Mouse (Mus musculus): Measurements from ENCODE around the gene Bckdha. TPM values are rescaled to one million over a fixed set of nuclear protein-coding genes. Genes with fewer than 3 reads are reported as not detected.

The Bckdha gene
- total and polyA plus RNA-seq, 3 experiments = 27.0 to 33.1 TPM; not detected in 1

GRCm38 (mm10) chr7:25620751-25621150 is 38.0 kb downstream of the Bckdha start:
- H3K79me2 ChIP-seq (ENCODE audit: control insufficient read depth, insufficient read depth, low read length, poor library complexity) = no peaks in the 10 kb centered on the region; the same call in 1 of the 2 replicates
- no peaks in the 10 kb centered on the region for H3K9me3 ChIP-seq (replicated peaks; ENCODE audit: insufficient read depth, low read length)
- peaks cover 0 to 4% of the 10 kb centered on the region in 2 experiments; a peak in 2 of 4 replicates for H3K36me3 ChIP-seq (ENCODE audit: control insufficient read depth in 1 of 2, insufficient read depth in 2 of 2, low read length in 2 of 2)
- H3K4me1 ChIP-seq (ENCODE audit: control insufficient read depth in 1 of 2, insufficient read depth in 2 of 2, low read length in 2 of 2) = peaks cover 2 to 17% of the 10 kb centered on the region in 2 experiments; a peak in 3 of 4 replicates
- no peak overlapping the region for H3K27ac ChIP-seq (ENCODE audit: control insufficient read depth, low read depth, low read length)
- no peak overlapping the region for H3K9ac ChIP-seq (ENCODE audit: control insufficient read depth, low read depth, low read length, poor library complexity, severe bottlenecking)
- TF ChIP-seq ZC3H11A (IDR thresholded peaks at IDR 0.05; ENCODE audit: low read depth, low read length) (no peak), MXI1 (IDR thresholded peaks at IDR 0.05; ENCODE audit: low read depth, low read length) (no peak), CHD1 (IDR thresholded peaks at IDR 0.05; ENCODE audit: low read depth, low read length) (no peak), POLR2AphosphoS2 (IDR thresholded peaks at IDR 0.05; ENCODE audit: low read length) (no peak), POLR2AphosphoS5 (IDR thresholded peaks at IDR 0.05; ENCODE audit: borderline replicate concordance, low read depth, low read length) (no peak), POLR2A (IDR thresholded peaks at IDR 0.05; ENCODE audit: control insufficient read depth in 1 of 2, insufficient read depth in 1 of 2, low read depth in 1 of 2, low read length in 2 of 2, poor library complexity in 1 of 2) (no peak), GABPA (IDR thresholded peaks at IDR 0.05; ENCODE audit: low read depth, low read length) (no peak)
- no peak for DNase-seq (ENCODE audit: low read depth, low spot score)
- no peak overlapping the region for H3K4me3 ChIP-seq (ENCODE audit: control insufficient read depth in 1 of 2, insufficient read depth in 1 of 2, low read depth in 2 of 2, low read length in 2 of 2)
- no peaks in the 10 kb centered on the region for H3K27me3 ChIP-seq (ENCODE audit: control insufficient read depth in 1 of 2, insufficient read depth in 2 of 2, low read length in 2 of 2)

DNA sequence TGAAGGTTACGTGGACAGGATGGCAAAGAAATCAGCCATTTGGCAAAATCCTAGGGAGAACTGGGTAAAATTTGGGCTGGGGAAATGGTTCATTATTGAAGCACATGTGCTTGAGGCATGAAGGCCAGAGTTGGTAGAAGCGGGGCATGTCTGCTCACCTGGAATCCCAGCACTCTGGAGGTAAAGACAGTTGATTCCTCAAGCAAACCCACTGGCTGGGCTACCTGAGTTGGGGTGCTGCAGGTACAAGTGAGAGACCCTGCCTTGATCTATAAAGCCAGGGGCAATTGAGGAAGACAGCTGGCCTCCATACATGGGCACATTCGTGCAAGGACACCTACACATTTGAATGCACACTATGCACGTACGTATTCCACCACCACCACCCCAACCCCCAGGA is 38.7 kb downstream of the Bckdha start:
- H3K4me3 ChIP-seq (ENCODE audit: control insufficient read depth in 1 of 2, insufficient read depth in 1 of 2, low read depth in 2 of 2, low read length in 2 of 2) = no peak overlapping the region
- H3K4me1 ChIP-seq (ENCODE audit: control insufficient read depth in 1 of 2, insufficient read depth in 2 of 2, low read length in 2 of 2) = peaks cover 2 to 20% of the 10 kb centered on the region in 2 experiments; a peak in 3 of 4 replicates
- no peak overlapping the region for H3K27ac ChIP-seq (ENCODE audit: control insufficient read depth, low read depth, low read length)
- DNase-seq (ENCODE audit: low read depth, low spot score) = no peak
- TF ChIP-seq SMC3 (IDR thresholded peaks at IDR 0.05; ENCODE audit: low read depth, low read length) (no peak), MYC (IDR thresholded peaks at IDR 0.05; ENCODE audit: low read depth, low read length) (no peak), ZNF384 (IDR thresholded peaks at IDR 0.05; ENCODE audit: low read depth, low read length) (no peak), USF2 (IDR thresholded peaks at IDR 0.05; ENCODE audit: borderline replicate concordance in 1 of 2, insufficient read depth in 1 of 2, low read depth in 1 of 2, low read length in 2 of 2) (no peak)
- no peak overlapping the region; the same call in 1 of the 2 replicates for H3K9ac ChIP-seq (ENCODE audit: control insufficient read depth, low read depth, low read length, poor library complexity, severe bottlenecking)
- no peaks in the 10 kb centered on the region; the same call in 1 of the 2 replicates for H3K79me2 ChIP-seq (ENCODE audit: control insufficient read depth, insufficient read depth, low read length, poor library complexity)
- no peaks in the 10 kb centered on the region for H3K27me3 ChIP-seq (ENCODE audit: control insufficient read depth in 1 of 2, insufficient read depth in 2 of 2, low read length in 2 of 2)
- no peaks in the 10 kb centered on the region for H3K9me3 ChIP-seq (replicated peaks; ENCODE audit: insufficient read depth, low read length)
- peaks cover 0 to 4% of the 10 kb centered on the region in 2 experiments; a peak in 2 of 4 replicates for H3K36me3 ChIP-seq (ENCODE audit: control insufficient read depth in 1 of 2, insufficient read depth in 2 of 2, low read length in 2 of 2)

GRCm38 (mm10) chr7:25619722-25619991 is 39.1 kb downstream of the Bckdha start:
- Histone ChIP-seq H3K4me1 (ENCODE audit: control insufficient read depth in 1 of 2, insufficient read depth in 2 of 2, low read length in 2 of 2) (peaks cover 2 to 20% of the 10 kb centered on the region in 2 experiments; a peak in 3 of 4 replicates), H3K27ac (ENCODE audit: control insufficient read depth, low read depth, low read length) (peak overlapping the region; percentile 35), H3K9ac (ENCODE audit: control insufficient read depth, low read depth, low read length, poor library complexity, severe bottlenecking) (peak overlapping the region; percentile 77), H3K27me3 (ENCODE audit: control insufficient read depth in 1 of 2, insufficient read depth in 2 of 2, low read length in 2 of 2) (no peaks in the 10 kb centered on the region), H3K79me2 (ENCODE audit: control insufficient read depth, insufficient read depth, low read length, poor library complexity) (no peaks in the 10 kb centered on the region; the same call in 1 of the 2 replicates), H3K9me3 (replicated peaks; ENCODE audit: insufficient read depth, low read length) (no peaks in the 10 kb centered on the region), H3K36me3 (ENCODE audit: control insufficient read depth in 1 of 2, insufficient read depth in 2 of 2, low read length in 2 of 2) (peaks cover 0 to 4% of the 10 kb centered on the region in 2 experiments; a peak in 2 of 4 replicates), H3K4me3 (ENCODE audit: control insufficient read depth in 1 of 2, insufficient read depth in 1 of 2, low read depth in 2 of 2, low read length in 2 of 2) (peak overlapping the region; percentile 84 to 96)
- no peak for DNase-seq (ENCODE audit: low read depth, low spot score)
- TF ChIP-seq USF2 (IDR thresholded peaks at IDR 0.05; ENCODE audit: borderline replicate concordance in 1 of 2, insufficient read depth in 1 of 2, low read depth in 1 of 2, low read length in 2 of 2) (no peak), RCOR1 (IDR thresholded peaks at IDR 0.05; ENCODE audit: low read depth, low read length) (no peak), GABPA (IDR thresholded peaks at IDR 0.05; ENCODE audit: low read depth, low read length) (no peak)

Measured in MEL (cell line).